Mouse (Mus musculus) monocyte, adult 5-6 weeks (primary cell): ENCODE measurements around the gene Cep97. TPM values are rescaled to one million over a fixed set of nuclear protein-coding genes. Genes with fewer than 3 reads are reported as not detected.
"Not testable (repeated sequence)": the region's sequence is repeated elsewhere in the genome, so short reads cannot be mapped to it uniquely, and the experiment has no call there.

Experiments
- ATAC-seq: fragments of 153-309, 156-312 bp; replicated peaks from 2 replicates; pipeline ENCODE4 v1.8.0; 2017; ENCODE audit warnings: mild to moderate bottlenecking; ENCODE audit not compliant: low TSS enrichment, insufficient number of reproducible peaks, severe bottlenecking, poor library complexity, low FRiP score
- total RNA-seq: library from RNA; stranded (forward); fragments of 200-1000, 200-491, 200-594 nt; gene quantifications from 3 replicates; pipeline ENCODE4 v1.2.3, GENCODE M21; 2017

Gene Cep97
- total RNA-seq, 1 experiment from 2014 or later: 6.4 TPM

- ATAC-seq: no peak
Observed at GRCm38 (mm10) chr16:55950462-55950861, 15.8 kb upstream of the Cep97 start.

- peak; percentile 77 for ATAC-seq
Observed at GRCm38 (mm10) chr16:55948963-55949362, 14.3 kb upstream of the Cep97 start.

GRCm38 (mm10) chr16:55947876-55948410 lies 13.3 kb upstream of the Cep97 start:
- not testable (repeated sequence) for ATAC-seq

DNA sequence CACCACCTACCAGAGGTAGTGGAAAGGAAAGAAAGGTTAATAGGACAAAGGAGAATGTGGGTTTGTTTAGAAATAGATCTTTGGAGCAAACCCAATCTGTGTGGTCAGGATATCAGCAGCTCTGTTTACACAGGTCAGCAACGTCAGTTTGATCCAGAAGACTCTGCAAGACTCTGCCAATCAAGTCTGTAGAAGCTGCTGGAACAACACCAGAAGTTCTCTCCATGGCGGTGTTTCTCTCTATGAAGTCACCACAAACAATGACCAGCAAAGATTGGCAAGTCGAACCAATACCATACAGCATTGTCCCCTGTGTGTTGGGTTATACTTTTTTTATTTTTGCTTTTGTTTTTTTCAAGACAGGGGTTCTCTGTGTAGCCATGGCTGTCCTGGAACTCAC lies 12.6 kb upstream of the Cep97 start:
- no peak for ATAC-seq

DNA sequence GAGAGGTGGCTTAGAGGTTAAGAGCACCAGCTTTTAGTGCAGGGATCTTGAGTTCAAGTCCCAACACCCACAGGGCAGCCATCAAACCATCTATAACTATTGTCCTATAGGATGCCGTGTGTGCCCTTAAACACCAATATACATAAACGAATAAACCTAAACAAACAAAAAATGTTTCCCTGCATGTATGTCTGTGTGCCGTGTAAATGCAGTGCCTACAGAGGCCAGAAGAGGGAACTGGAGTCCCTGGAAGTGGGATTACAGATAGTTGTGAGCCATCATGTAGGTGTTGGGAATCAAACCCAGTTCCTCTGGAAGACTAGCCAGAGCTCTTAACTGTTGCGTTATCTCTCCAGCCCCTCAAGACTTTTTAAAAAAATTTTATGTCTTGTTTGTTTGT lies 6.1 kb upstream of the Cep97 start:
- ATAC-seq: no peak

GRCm38 (mm10) chr16:55939703-55940102 lies 5.0 kb upstream of the Cep97 start:
- no peak for ATAC-seq

GRCm38 (mm10) chr16:55938761-55939160 lies 4.1 kb upstream of the Cep97 start:
- ATAC-seq: no peak

DNA sequence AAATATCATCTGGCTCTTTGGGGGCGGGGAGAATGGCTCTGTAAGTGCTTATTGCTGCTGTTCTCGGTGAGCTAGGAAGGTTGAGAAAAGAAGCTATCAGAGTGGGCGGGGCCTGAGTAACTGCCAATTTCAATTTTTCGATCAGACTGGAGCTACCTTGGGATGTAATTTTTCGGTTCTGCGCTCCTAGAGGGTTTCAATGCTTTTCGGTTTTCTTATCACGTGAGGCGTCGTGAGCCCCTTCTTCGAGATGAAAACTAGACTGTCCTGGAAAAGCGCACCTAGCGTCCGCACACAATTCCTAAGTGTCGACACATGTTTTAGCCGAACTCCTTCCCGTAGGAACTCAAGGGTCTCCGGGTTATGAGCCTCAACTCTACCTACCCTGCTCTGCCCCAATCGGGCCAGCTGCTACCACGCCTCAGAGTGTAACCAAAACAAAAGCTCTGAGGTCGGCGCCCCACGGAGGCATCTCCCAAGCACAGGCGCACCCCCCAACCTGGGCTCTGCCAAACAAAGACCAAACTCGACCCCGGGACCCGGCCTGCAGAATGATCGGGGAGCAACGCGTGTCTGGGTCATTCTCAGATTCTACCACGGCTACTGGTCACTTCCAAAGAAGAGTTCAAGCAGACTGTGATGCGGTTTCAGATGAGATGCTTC lies 843 bp downstream of the Cep97 start:
- no peak; the same call in 1 of the 2 replicates for ATAC-seq

- no peak for ATAC-seq
Observed at GRCm38 (mm10) chr16:55924010-55924409, 10.6 kb downstream of the Cep97 start.

GRCm38 (mm10) chr16:55922079-55922478 lies 12.6 kb downstream of the Cep97 start:
- no peak for ATAC-seq

DNA sequence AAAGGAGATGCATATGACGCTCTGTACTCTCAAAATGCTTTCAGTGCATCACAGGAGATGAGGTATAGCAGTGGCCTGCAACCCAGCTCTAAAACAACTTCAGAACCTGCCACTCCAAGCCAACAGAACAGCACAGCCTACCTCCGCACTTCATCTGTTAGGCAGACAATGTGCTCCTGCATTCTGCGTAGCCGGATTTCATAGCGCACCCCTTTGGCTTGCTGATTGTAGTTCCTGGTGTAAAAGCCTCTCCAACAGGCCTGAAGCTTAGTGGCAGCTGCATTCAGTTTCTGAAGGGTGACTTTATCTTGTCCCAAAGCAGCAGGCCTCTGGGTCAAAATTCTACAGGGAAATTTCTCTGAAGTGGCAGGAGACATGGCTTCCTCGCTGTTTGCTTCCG lies 19.9 kb downstream of the Cep97 start:
- no peak for ATAC-seq

- ATAC-seq: no peak
Observed at GRCm38 (mm10) chr16:55910208-55910793, 24.4 kb downstream of the Cep97 start.

- no peak; the same call in 1 of the 2 replicates for ATAC-seq
Observed at GRCm38 (mm10) chr16:55906928-55907679, 27.6 kb downstream of the Cep97 start.

- no peak for ATAC-seq
Observed at GRCm38 (mm10) chr16:55905370-55905769, 29.3 kb downstream of the Cep97 start.

DNA sequence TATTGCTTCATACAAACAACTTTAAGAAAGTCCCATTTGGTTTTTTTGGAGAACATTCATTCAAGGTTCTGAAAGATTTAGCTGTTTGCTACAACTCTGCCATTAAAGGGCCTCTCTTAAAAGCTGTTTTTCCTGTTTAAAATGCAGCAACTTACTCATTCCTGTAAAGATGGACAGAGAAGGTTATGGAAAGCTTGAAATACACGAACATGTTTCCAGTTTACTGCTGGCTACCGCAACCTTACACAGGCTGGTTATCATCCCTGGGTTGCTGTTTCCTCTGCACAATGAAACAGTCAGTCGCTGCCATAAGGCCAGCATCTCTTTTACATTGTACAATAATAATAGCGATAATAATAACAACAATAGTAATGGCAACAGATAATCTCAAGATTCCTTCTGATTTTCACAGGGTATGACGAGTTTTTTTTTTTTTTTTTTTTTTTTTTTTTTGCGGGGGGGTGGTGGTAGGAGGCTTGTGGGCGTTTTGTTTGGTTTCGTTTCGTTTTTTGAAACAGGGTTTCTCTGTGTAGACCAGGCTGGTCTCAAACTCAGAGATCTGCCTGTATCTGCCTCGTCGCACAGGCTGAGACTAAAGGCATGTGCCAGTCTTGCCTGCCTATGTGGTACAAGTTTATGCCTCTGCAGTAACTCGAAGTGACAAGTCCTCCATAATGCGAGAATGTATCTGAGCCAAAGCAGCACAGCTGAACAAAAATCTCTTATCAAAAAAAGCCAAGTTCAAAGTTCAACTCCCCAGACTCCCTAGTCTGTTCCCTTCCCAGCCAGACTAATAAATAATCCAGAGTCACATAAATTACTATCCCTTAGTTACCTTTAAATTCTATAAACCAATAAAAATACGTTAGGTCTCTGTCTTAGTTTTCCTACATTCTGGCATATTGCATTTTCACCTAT lies 32.6 kb downstream of the Cep97 start:
- ATAC-seq: no peak

DNA sequence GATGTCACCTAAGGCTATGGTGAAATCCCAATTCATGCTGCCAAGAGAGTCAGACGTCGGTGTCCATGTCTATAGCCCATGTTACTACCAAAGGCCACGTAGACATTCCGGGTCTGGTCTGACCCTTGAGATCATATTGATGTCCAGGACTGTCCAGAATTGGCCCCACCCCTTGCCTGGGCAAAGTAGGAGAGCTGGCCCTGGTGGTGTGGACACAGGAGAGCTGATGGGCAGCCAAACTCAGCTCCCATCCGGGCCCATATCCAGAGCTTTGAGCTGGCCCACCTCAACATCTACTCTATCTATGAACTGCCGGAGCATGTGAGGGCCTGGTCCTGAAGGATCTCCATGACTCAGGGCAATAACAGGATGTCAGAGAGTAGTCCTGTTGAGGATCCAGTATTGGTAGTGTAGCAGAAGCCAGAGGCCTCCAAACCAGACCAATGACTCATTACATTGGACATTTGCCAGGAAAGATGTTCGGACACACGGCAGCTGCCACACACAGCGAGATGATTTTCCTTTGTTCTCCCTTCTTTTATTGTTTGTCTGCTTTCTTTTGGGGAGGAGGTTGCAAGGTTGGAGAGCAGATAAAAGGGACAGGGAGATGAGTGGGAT lies 36.2 kb downstream of the Cep97 start:
- no peak for ATAC-seq

DNA sequence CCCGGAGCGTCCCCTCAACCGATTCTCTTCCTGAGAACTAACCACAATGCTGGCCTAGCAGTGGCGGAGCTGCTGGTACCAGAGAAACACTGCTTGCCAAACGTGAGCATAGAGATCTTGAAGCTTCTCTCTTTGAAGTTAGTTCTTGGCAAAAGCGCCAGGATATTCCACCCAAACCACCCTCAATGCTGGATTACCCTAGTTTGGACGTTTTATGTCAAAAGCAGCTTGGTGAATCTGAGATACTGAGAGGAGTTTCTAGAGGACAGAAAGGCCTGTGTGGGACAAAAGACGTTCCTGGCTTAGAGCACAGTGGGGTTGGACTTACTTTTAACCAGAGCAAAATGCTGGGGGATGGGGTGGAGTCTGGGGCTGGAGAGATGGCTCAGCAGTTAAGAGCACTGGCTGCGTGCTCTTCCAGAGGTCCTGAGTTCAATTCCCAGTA lies 39.0 kb downstream of the Cep97 start:
- no peak for ATAC-seq
